Mouse (Mus musculus): ENCODE results near the gene Gpr33.

The Gpr33 gene

GRCm38 (mm10) chr12:51985163-51985748 is 42.6 kb downstream of the Gpr33 start:
- no peak for DNase-seq (ENCODE audit: low spot score)

DNA sequence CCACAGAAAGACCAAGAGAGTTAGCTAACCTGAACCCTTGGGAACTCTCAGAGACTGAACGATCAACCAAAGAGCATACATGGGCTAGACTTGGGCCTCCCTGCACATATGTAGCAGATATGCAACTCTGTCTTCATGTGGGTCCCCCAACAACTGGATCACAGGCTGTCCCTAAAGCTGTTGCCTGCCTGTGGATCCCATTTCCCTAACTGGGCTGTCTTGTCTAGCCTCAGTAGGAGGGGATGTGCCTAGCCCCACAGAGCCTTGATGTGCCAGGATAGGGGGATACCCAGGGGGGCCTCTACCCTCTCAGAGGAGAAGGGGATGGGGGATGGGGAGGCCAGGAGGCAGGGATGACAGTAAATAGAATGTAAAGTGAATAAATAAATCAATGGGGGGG is 44.2 kb downstream of the Gpr33 start:
- no peak for DNase-seq (ENCODE audit: low spot score)

DNA sequence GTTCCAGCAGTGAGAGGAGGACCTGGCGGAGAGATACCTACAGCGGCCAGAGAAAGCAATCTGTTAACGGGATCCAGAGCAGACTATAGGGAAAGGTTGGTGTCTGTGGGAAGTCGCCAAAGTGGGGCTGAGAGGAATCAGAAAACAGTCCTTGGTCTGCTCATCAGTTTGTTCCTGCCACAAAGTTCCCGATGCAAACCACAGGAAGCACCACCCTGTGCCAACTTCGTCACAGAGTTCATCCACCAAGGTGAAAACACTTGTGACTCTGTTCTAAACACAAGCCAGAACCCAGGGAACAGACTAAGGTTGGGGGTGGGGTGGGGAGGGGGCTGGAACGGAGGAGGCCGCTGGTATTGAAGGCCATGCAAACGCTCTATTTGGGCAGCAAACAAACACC is 51.3 kb downstream of the Gpr33 start:
- DNase-seq (ENCODE audit: low spot score) = no peak

DNA sequence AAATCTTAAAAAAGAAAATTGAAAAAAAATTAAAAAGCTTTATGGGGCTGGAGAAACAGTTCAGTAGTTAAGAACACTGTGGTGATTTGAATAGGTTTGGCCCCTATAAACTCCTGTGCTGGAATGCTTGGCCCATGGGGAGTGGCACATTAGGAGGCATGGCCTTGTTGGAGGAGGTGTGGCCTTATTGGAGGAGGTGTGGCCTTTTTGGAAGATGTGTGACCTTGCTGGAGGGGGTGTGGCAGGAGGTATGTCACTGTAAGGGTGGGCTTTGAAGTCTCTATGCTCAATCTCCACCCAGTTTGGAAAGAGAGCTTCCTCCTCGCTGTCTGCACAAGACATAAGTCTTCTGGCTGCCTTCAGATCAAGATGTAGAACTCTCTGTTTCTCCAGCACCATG is 53.5 kb downstream of the Gpr33 start:
- no peak for DNase-seq (ENCODE audit: low spot score)
